11 mouse cellular contexts compared by ENCODE assay signal in the genomic region with DNA sequence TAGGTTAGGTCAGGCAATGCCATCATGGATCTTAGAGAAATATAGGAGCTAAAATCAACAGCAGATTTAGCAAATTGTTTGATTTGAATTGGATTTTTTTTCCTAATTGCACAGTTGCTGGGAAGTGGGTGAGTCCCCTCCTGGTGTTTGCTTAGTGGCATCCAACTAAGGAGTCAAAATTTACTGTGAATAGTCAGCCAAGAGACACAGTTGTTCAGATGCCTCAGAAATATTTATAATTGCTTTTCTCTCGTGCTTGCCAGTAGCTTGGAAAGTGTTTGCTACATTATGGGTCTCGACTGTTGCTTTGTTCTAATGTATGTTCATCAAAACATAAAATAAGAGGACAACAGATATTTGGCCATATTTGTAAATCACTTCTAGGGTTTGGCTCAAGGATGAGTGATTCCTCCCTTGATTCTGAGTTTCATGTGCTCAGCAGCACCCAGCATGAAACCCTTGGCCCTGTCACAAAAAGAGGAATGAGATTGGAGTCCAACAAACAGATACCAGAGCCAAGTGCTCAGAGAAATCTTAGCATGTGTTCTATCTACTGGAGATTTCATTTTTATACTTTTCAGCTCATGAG.
DNase-seq lines count a peak whose midpoint lies in the region; ATAC-seq lines count a peak whose summit lies in the region.
"Had no signal": no experiment of that assay in that cellular context is flagged by ENCODE, and none has a peak within 500 bp of the region (broad histone marks: within the 10 kb centered on the region; RNA-seq: fewer than 3 reads in every experiment).

No protein-coding gene starts in this region.

- intact Hi-C loops in heart, postnatal 14 days (cut with DNase I): no loop called here

- ATAC-seq in cerebellum, adult (ENCODE audit: insufficient number of reproducible peaks, low FRiP score, low TSS enrichment): peak; percentile 53
- no peak for ATAC-seq in monocyte, adult 5-6 weeks (replicated peaks; ENCODE audit: insufficient number of reproducible peaks, low FRiP score, low TSS enrichment, poor library complexity, severe bottlenecking)
- ATAC-seq: CD4-positive, CD25-positive, alpha-beta regulatory T cell, adult 4 months; Patski had no signal

- DNase-seq in heart, adult 8-10 months (ENCODE audit: low spot score): peak; percentile 45
- DNase-seq in heart, postnatal 14 days: no peak
- peak; percentile 7 to 41 for DNase-seq in layer of hippocampus, adult 18-20 months (ENCODE audit: low spot score in 2 of 2)
- DNase-seq in layer of hippocampus, adult 8-10 months (ENCODE audit: low spot score in 2 of 2): no peak
- DNase-seq in cerebellum, adult 9-11 months: peak; percentile 47
- DNase-seq in frontal cortex, postnatal 25 days (ENCODE audit: low spot score in 2 of 2): no peak
- DNase-seq: adrenal gland, adult 2 months had no signal

Comparison
In these comparisons a context has a peak if more than half of its experiments do, and no peak if none do; other contexts are left out.
1. DNase-seq: peak in heart, adult 8-10 months (single experiment), layer of hippocampus, adult 18-20 months (2 of 2) and cerebellum, adult 9-11 months (single experiment); none in heart, postnatal 14 days (0 of 2), layer of hippocampus, adult 8-10 months (0 of 2) and frontal cortex, postnatal 25 days (0 of 2).